Mouse (Mus musculus) liver, embryonic 11.5 days (tissue): Measurements from ENCODE around the gene Myo1f. TPM values are rescaled to one million over a fixed set of nuclear protein-coding genes. Genes with fewer than 3 reads are reported as not detected.

Experiments used
- ATAC-seq: fragments of 200-750 bp; cut with Nextera tagmentation; replicated peaks from 2 replicates; pipeline ENCODE4 v1.8.0; 2017; ENCODE audit warnings: moderate number of reproducible peaks, mild to moderate bottlenecking, moderate TSS enrichment, moderate library complexity; ENCODE audit not compliant: low FRiP score
- DNase-seq: peaks from one replicate; pipeline ENCODE4 v3.0.0-alpha.2; 2017; ENCODE audit warnings: low spot score
- H3K27ac ChIP-seq: fragments of 300-500 bp; sonication (generic); 2 replicates; pipeline ENCODE4 v1.5.1; 2014; ENCODE audit warnings: mild to moderate bottlenecking, low read depth, low read length, control low read depth
- H3K27me3 ChIP-seq: fragments of 300-500 bp; sonication (generic); replicated peaks from 2 replicates; pipeline ENCODE4 v1.6.1; 2014; ENCODE audit warnings: low read length, mixed read lengths; ENCODE audit not compliant: control insufficient read depth, insufficient read depth
- H3K36me3 ChIP-seq: fragments of 300-500 bp; sonication (generic); 2 replicates; pipeline ENCODE4 v1.6.1; 2014; ENCODE audit warnings: mild to moderate bottlenecking, low read length, moderate library complexity, mixed read lengths; ENCODE audit not compliant: control insufficient read depth, insufficient read depth
- H3K4me1 ChIP-seq: fragments of 300-500 bp; sonication (generic); replicated peaks from 2 replicates; pipeline ENCODE4 v1.6.1; 2014; ENCODE audit warnings: low read length, mixed read lengths; ENCODE audit not compliant: control insufficient read depth, insufficient read depth
- H3K4me2 ChIP-seq: fragments of 300-500 bp; sonication (generic); 2 replicates; pipeline ENCODE4 v1.6.1; 2014; ENCODE audit warnings: mild to moderate bottlenecking, control low read depth, moderate library complexity
- H3K4me3 ChIP-seq: fragments of 300-500 bp; sonication (generic); 2 replicates; pipeline ENCODE4 v1.5.1; 2014; ENCODE audit warnings: low read depth, low read length, control low read depth
- H3K9ac ChIP-seq: fragments of 300-500 bp; sonication (generic); 2 replicates; pipeline ENCODE4 v1.6.1; 2014; ENCODE audit warnings: low read depth, low read length, control low read depth
- H3K9me3 ChIP-seq: fragments of 300-500 bp; sonication (generic); 2 replicates; pipeline ENCODE4 v1.6.1; 2016; ENCODE audit warnings: low read length, inconsistent platforms, mixed read lengths; ENCODE audit not compliant: control insufficient read depth
- WGBS: fragments of 180-500 bp; shearing (Covaris S2); extraction: QIAGEN DNeasy Blood & Tissue Kit; methylation state at CpG from one replicate; pipeline ENCODE4 v1.1.7; 2014; 5-methylcytosine and 5-hydroxymethylcytosine counted together
- polyA plus RNA-seq: library from polyadenylated mRNA; unstranded; fragments of >200 nt; fragmentation: Nextera tagmentation; extraction: Ambion mirVana; gene quantifications from 2 replicates; pipeline ENCODE4 v1.2.1, GENCODE M21; 2014

Gene Myo1f
- polyA plus RNA-seq, 1 experiment from 2014 or later, result 8.1 TPM

DNA sequence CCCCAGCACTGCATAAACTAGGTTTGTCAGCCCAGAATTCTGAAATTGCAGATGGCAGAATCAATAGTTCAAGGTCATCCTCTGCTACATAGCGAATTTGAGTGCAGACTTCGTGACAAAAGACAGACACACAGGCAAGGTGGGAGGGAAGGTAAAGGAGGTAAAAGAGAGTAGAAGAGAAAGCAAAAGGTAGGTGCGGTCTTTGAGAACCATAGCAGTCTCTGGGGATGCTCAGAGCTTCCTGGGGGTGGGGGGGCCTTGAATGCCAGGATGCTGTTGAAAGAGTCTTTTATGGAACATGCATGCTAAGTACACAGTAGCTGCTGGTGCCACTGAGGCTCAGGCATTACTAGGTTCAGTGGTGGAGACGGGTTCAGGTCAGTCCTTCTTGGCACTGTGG, 2.4 kb downstream of the Myo1f start:
- no peak overlapping the region for H3K9ac ChIP-seq
- WGBS, result 58% methylated on average over 4 of the region's 4 CpGs
- H3K4me1 ChIP-seq, result no peaks in the 10 kb centered on the region
- H3K4me3 ChIP-seq, result 0 out of 2 replicates have a peak overlapping the region, but pooled peaks have one; percentile 6
- no peaks in the 10 kb centered on the region for H3K36me3 ChIP-seq
- H3K9me3 ChIP-seq, result no peaks in the 10 kb centered on the region
- no peak for ATAC-seq
- H3K27me3 ChIP-seq, result no peaks in the 10 kb centered on the region
- H3K4me2 ChIP-seq, result 0 out of 2 replicates have a peak overlapping the region, but pooled peaks have one; percentile 16
- DNase-seq, result no peak
- no peak overlapping the region for H3K27ac ChIP-seq

DNA sequence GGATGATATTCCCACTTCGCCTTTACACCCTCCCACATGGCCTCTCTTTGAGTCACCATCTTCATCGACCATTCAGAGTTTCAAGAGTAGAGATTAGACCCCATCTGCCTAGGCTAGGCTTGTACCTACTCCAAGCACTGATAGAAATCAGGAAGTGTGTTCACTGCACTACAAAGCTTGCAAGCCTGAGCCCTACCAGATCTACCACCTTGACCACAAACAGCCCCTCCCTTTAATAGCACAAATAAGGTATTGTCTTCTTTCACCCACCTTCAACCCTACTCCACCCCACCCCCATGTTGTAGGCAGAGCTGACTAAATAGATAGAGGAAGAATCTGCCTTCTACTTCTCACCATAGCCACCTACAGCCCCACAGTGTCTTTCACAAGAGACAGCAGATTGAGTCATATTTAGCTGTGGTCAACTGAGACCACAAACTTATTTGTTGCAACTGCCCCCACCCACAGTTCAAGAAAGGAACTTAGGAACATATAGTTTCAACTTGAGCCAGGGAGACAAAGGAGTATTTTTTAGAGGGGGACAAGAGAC, 8.1 kb downstream of the Myo1f start:
- H3K9ac ChIP-seq, result no peak overlapping the region
- H3K9me3 ChIP-seq, result no peaks in the 10 kb centered on the region
- ATAC-seq, result no peak
- DNase-seq, result no peak
- 57% methylated on average over 2 of the region's 2 CpGs for WGBS
- H3K4me3 ChIP-seq, result no peak overlapping the region
- H3K36me3 ChIP-seq, result no peaks in the 10 kb centered on the region
- H3K27ac ChIP-seq, result no peak overlapping the region
- H3K4me1 ChIP-seq, result peaks cover 2% of the 10 kb centered on the region; the same call in 1 of the 2 replicates
- H3K27me3 ChIP-seq, result no peaks in the 10 kb centered on the region
- H3K4me2 ChIP-seq, result no peak overlapping the region

DNA sequence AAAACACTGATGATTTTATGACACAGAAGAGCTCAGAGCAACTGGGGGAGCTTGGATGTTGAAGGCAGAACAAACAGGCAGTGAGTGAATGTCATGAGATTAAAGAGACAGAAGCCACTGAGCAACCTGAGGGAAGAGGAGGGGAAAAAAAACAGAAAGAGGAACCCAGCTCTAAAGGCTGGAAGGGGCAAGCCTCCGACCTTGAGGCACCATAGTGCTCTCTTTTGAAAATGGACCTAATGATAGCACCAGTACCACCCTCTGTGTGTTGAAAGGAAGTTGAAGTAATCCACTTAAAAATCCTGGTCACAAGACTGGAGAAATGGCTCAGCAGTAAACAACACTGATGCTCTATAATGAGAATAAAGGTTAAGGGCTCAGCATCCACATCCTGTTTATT, 9.1 kb downstream of the Myo1f start:
- H3K4me1 ChIP-seq, result peaks cover 2% of the 10 kb centered on the region; the same call in 1 of the 2 replicates
- no peak overlapping the region for H3K9ac ChIP-seq
- 20% methylated on average over 1 of the region's 1 CpGs for WGBS
- ATAC-seq, result no peak
- no peak overlapping the region for H3K4me2 ChIP-seq
- no peaks in the 10 kb centered on the region for H3K27me3 ChIP-seq
- no peak overlapping the region for H3K27ac ChIP-seq
- no peaks in the 10 kb centered on the region for H3K9me3 ChIP-seq
- H3K36me3 ChIP-seq, result no peaks in the 10 kb centered on the region
- no peak for DNase-seq
- H3K4me3 ChIP-seq, result no peak overlapping the region

DNA sequence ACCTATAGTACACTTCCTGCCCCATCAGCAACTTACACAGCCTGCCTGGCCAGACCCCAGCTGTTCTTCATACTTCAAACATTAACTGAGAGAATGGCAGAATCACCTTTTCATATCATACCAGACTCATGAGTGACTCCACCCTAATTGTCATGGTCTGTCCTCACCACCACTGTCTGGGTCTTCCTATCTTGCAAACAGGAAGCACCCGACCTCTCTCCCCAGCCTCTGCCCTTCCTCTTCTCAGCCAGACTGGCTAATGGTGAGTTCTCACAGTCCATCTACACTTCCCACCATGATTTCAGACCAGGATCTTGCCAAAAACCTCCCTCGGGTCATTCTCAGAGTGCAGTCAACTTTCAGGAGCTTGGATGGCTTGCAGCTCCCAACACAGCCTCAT, 10.7 kb downstream of the Myo1f start:
- Histone ChIP-seq H3K4me2 (no peak overlapping the region), H3K27ac (no peak overlapping the region), H3K4me3 (no peak overlapping the region), H3K4me1 (peaks cover 2% of the 10 kb centered on the region; the same call in 1 of the 2 replicates), H3K36me3 (no peaks in the 10 kb centered on the region), H3K9ac (no peak overlapping the region), H3K27me3 (no peaks in the 10 kb centered on the region), H3K9me3 (no peaks in the 10 kb centered on the region)
- ATAC-seq (peak; percentile 62; the same call in 1 of the 2 replicates), DNase-seq (no peak)
- 29% methylated on average over 2 of the region's 2 CpGs for WGBS

DNA sequence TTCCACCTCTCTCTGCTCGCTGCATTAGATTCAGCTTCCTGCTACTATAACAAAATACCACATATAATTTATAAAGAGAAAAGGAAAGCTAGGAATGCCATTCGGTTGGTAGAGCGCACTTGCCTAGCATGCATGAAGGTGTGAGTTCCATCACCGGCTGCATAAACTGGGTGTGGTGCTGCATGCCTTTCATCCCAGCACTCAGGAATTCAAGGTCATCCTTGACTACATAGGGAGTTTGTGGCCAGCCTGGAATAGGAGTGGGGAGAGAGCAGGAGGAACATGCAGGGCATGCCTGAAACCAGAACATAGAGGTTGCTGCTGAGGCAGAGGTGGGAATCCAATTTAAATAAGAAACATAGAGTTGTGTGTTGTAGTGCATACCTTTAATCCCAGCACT, 28.6 kb downstream of the Myo1f start:
- ATAC-seq (no peak), DNase-seq (no peak)
- H3K27me3 ChIP-seq, result no peaks in the 10 kb centered on the region
- H3K4me3 ChIP-seq, result no peak overlapping the region
- H3K27ac ChIP-seq, result no peak overlapping the region
- no peaks in the 10 kb centered on the region for H3K9me3 ChIP-seq
- no peaks in the 10 kb centered on the region for H3K36me3 ChIP-seq
- 81% methylated on average over 4 of the region's 4 CpGs for WGBS
- no peak overlapping the region for H3K4me2 ChIP-seq
- H3K9ac ChIP-seq, result no peak overlapping the region
- H3K4me1 ChIP-seq, result no peaks in the 10 kb centered on the region

DNA sequence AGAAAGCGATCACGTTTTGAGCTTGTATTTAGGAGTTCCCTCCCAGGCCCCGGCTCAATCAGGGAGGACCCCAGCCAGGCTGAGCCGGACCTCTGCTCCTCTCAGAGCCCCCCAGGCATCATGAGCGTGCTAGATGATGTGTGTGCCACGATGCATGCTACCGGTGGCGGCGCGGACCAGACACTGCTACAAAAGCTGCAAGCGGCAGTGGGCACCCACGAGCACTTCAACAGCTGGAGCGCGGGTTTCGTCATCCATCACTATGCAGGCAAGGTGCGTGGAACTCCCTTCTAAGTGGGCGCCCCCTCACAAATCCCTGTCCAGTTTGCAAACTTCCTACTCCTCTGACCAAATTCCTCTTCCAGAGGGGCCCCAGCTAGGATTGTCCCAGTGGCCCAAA, 30.5 kb downstream of the Myo1f start:
- 65% methylated on average over 17 of the region's 17 CpGs for WGBS
- Histone ChIP-seq H3K4me3 (no peak overlapping the region), H3K36me3 (no peaks in the 10 kb centered on the region), H3K9ac (no peak overlapping the region), H3K27me3 (no peaks in the 10 kb centered on the region), H3K4me2 (no peak overlapping the region), H3K4me1 (no peaks in the 10 kb centered on the region), H3K9me3 (no peaks in the 10 kb centered on the region), H3K27ac (no peak overlapping the region)
- DNase-seq (no peak), ATAC-seq (no peak)

DNA sequence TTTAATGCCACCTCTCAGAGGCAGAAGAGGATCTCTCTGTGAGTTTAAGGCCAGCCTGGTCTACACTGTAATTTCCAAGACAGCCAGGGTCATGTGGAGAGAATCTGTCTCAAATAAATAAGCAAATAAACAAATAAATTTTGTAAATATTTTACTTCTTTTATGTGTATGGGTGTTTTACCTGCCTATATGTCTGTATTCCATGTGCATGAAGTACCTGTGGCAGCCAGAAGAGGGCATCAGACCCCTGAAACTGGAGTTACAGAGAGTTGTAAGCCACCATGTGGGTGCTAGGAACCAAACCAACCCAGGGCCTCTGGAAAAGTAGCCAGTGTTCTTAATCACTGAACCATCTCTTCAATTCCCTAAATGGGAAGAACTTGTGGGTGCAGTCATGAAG, 41.8 kb downstream of the Myo1f start:
- Histone ChIP-seq H3K4me2 (no peak overlapping the region), H3K9ac (no peak overlapping the region), H3K36me3 (no peaks in the 10 kb centered on the region), H3K4me1 (no peaks in the 10 kb centered on the region), H3K27ac (no peak overlapping the region), H3K27me3 (no peaks in the 10 kb centered on the region), H3K4me3 (no peak overlapping the region), H3K9me3 (peaks cover 5% of the 10 kb centered on the region; the same call in 1 of the 2 replicates)
- no peak for ATAC-seq
- no peak for DNase-seq

DNA sequence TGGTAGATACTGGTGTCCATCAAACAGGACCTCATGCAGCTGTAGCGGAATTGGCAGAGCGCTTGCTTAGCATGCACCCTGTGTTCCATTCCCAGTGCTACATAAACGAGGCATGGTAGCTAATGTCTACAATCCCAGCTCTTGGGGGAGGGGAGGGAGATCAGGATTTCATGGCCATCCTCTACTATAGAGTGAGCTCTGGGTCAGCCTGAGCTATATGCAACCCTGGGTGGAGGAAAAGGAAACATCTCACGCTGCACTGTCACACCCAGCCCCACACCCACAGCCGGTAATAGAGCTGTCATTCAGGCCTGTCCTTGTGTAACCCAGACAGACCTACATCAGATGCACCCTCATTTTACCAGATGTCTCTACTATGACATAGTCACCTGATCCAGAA, 43.0 kb downstream of the Myo1f start:
- no peaks in the 10 kb centered on the region for H3K4me1 ChIP-seq
- no peak for DNase-seq
- no peak overlapping the region for H3K9ac ChIP-seq
- H3K27me3 ChIP-seq, result no peaks in the 10 kb centered on the region
- no peak overlapping the region for H3K4me3 ChIP-seq
- 90% methylated on average over 5 of the region's 5 CpGs for WGBS
- peaks cover 5% of the 10 kb centered on the region; the same call in 1 of the 2 replicates for H3K9me3 ChIP-seq
- H3K36me3 ChIP-seq, result no peaks in the 10 kb centered on the region
- ATAC-seq, result no peak
- no peak overlapping the region for H3K27ac ChIP-seq
- H3K4me2 ChIP-seq, result no peak overlapping the region

DNA sequence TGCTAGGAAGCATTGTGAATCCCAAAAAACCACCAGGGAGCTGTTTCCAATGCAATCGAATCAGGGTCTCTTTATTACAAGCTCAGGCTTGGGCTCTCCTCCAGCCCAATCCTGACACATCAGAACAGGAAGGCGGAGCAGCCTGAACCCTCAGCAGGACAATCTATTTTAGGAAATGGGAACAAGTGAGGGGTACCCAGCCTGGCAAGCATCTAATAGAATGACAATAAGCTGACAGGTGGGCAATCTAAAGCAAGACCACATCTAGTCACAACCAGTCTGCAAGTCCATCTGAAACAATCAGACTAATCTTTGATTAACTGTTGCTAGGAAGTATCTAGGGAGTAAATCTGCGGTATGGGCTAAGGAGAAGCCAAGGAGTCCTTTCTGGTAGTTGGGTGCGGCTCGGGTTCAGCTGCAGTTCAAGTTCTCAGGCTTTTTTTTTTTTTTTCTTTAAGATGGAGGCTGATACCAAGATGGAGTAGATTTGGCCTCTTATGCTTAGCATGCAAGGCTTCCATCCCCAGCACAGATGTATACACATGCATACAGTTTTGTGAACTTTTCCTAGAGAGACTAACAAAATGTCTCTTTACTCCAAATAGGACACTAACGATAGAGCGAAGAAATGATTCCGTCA, 44.4 kb downstream of the Myo1f start:
- H3K9ac ChIP-seq, result no peak overlapping the region
- peaks cover 5% of the 10 kb centered on the region; the same call in 1 of the 2 replicates for H3K9me3 ChIP-seq
- DNase-seq, result no peak
- no peaks in the 10 kb centered on the region for H3K36me3 ChIP-seq
- no peak overlapping the region for H3K4me3 ChIP-seq
- no peak for ATAC-seq
- no peak overlapping the region for H3K4me2 ChIP-seq
- no peak overlapping the region for H3K27ac ChIP-seq
- WGBS, result 81% methylated on average over 8 of the region's 8 CpGs
- no peaks in the 10 kb centered on the region for H3K4me1 ChIP-seq
- no peaks in the 10 kb centered on the region for H3K27me3 ChIP-seq
